Mouse (Mus musculus): ENCODE results near the gene Atpaf2. TPM values are rescaled to one million over a fixed set of nuclear protein-coding genes. Genes with fewer than 3 reads are reported as not detected.

Gene Atpaf2
- polyA plus RNA-seq, 1 experiment from 2014 or later = 48.8 TPM

GRCm38 (mm10) chr11:60427628-60428027 lies 9.4 kb upstream of the Atpaf2 start:
- Histone ChIP-seq H3K9ac (no peak overlapping the region), H3K4me2 (replicated peaks) (no peak overlapping the region), H3K9me3 (no peaks in the 10 kb centered on the region), H3K27ac (no peak overlapping the region), H3K27me3 (no peaks in the 10 kb centered on the region), H3K36me3 (peaks cover 31% of the 10 kb centered on the region), H3K4me1 (no peaks in the 10 kb centered on the region), H3K4me3 (no peak overlapping the region)
- 93% methylated on average over 3 of the region's 3 CpGs for WGBS
- no peak for ATAC-seq (ENCODE audit: insufficient number of reproducible peaks, insufficient read depth, low FRiP score, low TSS enrichment)

- 72% methylated on average over 1 of the region's 1 CpGs for WGBS
- no peak overlapping the region for H3K4me2 ChIP-seq (replicated peaks)
- H3K9ac ChIP-seq = no peak overlapping the region
- H3K27ac ChIP-seq = no peak overlapping the region
- H3K9me3 ChIP-seq = no peaks in the 10 kb centered on the region
- no peaks in the 10 kb centered on the region for H3K4me1 ChIP-seq
- peaks cover 24% of the 10 kb centered on the region for H3K36me3 ChIP-seq
- no peak for ATAC-seq (ENCODE audit: insufficient number of reproducible peaks, insufficient read depth, low FRiP score, low TSS enrichment)
- no peaks in the 10 kb centered on the region for H3K27me3 ChIP-seq
- H3K4me3 ChIP-seq = no peak overlapping the region
Measured at GRCm38 (mm10) chr11:60426417-60426816, 8.2 kb upstream of the Atpaf2 start.

GRCm38 (mm10) chr11:60423006-60423405 lies 4.7 kb upstream of the Atpaf2 start:
- H3K4me3 ChIP-seq = no peak overlapping the region
- WGBS = 67% methylated on average over 1 of the region's 1 CpGs
- no peak overlapping the region for H3K27ac ChIP-seq

GRCm38 (mm10) chr11:60422046-60422668 lies 3.9 kb upstream of the Atpaf2 start:
- no peak overlapping the region for H3K9ac ChIP-seq
- no peaks in the 10 kb centered on the region for H3K9me3 ChIP-seq
- 62% methylated on average over 6 of the region's 6 CpGs for WGBS
- H3K27me3 ChIP-seq = no peaks in the 10 kb centered on the region
- H3K36me3 ChIP-seq = 0 out of 2 replicates have a peak, but pooled peaks cover 4% of the 10 kb centered on the region
- H3K4me2 ChIP-seq (replicated peaks) = no peak overlapping the region
- ATAC-seq (ENCODE audit: insufficient number of reproducible peaks, insufficient read depth, low FRiP score, low TSS enrichment) = no peak
- H3K27ac ChIP-seq = no peak overlapping the region
- peaks cover 8% of the 10 kb centered on the region for H3K4me1 ChIP-seq
- H3K4me3 ChIP-seq = no peak overlapping the region

More at GRCm38 (mm10) chr11:60423006-60423405, 4.7 kb upstream of the Atpaf2 start:
- ATAC-seq (ENCODE audit: insufficient number of reproducible peaks, insufficient read depth, low FRiP score, low TSS enrichment) = no peak
- H3K4me1 ChIP-seq = peaks cover 8% of the 10 kb centered on the region
- no peaks in the 10 kb centered on the region for H3K27me3 ChIP-seq
- H3K4me2 ChIP-seq (replicated peaks) = no peak overlapping the region
- no peaks in the 10 kb centered on the region for H3K9me3 ChIP-seq
- no peak overlapping the region for H3K9ac ChIP-seq
- H3K36me3 ChIP-seq = peaks cover 9% of the 10 kb centered on the region

- ATAC-seq (ENCODE audit: insufficient number of reproducible peaks, insufficient read depth, low FRiP score, low TSS enrichment) = no peak
- Histone ChIP-seq H3K9me3 (no peaks in the 10 kb centered on the region), H3K4me3 (peak overlapping the region; percentile 77), H3K36me3 (no peaks in the 10 kb centered on the region), H3K27ac (peak overlapping the region; percentile 82; the same call in 1 of the 2 replicates), H3K27me3 (no peaks in the 10 kb centered on the region), H3K9ac (peak overlapping the region; percentile 87), H3K4me2 (replicated peaks) (peak overlapping the region; percentile 92), H3K4me1 (peaks cover 20% of the 10 kb centered on the region)
- WGBS = 12% methylated on average over 6 of the region's 6 CpGs
Measured at GRCm38 (mm10) chr11:60418473-60418803, 181 bp upstream of the Atpaf2 start.

- peaks cover 20% of the 10 kb centered on the region for H3K4me1 ChIP-seq
- no peaks in the 10 kb centered on the region for H3K27me3 ChIP-seq
- peak within 1 kb of the TSS; percentile 92 for H3K4me2 ChIP-seq (replicated peaks)
- H3K4me3 ChIP-seq = peak within 1 kb of the TSS; percentile 77
- peak within 1 kb of the TSS; percentile 82 for H3K27ac ChIP-seq
- ATAC-seq (ENCODE audit: insufficient number of reproducible peaks, insufficient read depth, low FRiP score, low TSS enrichment) = peak; percentile 94
- WGBS = under 1% methylated on average over 66 of the region's 81 CpGs
- peak within 1 kb of the TSS; percentile 87 for H3K9ac ChIP-seq
- no peaks in the 10 kb centered on the region for H3K36me3 ChIP-seq
- H3K9me3 ChIP-seq = no peaks in the 10 kb centered on the region
Measured at GRCm38 (mm10) chr11:60416963-60417716, 1.1 kb downstream of the Atpaf2 start, which contains the start of gene Gid4. Gid4 (plus strand) TSS chr11:60417145.

GRCm38 (mm10) chr11:60416590-60416962 lies 1.7 kb downstream of the Atpaf2 start:
- Histone ChIP-seq H3K27ac (0 out of 2 replicates have a peak overlapping the region, but pooled peaks have one; percentile 47), H3K9ac (peak overlapping the region; percentile 75), H3K4me2 (replicated peaks) (peak overlapping the region; percentile 92), H3K27me3 (no peaks in the 10 kb centered on the region), H3K36me3 (no peaks in the 10 kb centered on the region), H3K4me3 (peak overlapping the region; percentile 77), H3K9me3 (no peaks in the 10 kb centered on the region), H3K4me1 (peaks cover 20% of the 10 kb centered on the region)
- ATAC-seq (ENCODE audit: insufficient number of reproducible peaks, insufficient read depth, low FRiP score, low TSS enrichment) = peak; percentile 30
- WGBS = 1% methylated on average over 21 of the region's 21 CpGs

- no peak overlapping the region for H3K4me2 ChIP-seq (replicated peaks)
Measured at GRCm38 (mm10) chr11:60412921-60413320, 5.3 kb downstream of the Atpaf2 start.

GRCm38 (mm10) chr11:60412173-60412572 lies 6.1 kb downstream of the Atpaf2 start:
- Histone ChIP-seq H3K27ac (no peak overlapping the region), H3K4me1 (peaks cover 12% of the 10 kb centered on the region), H3K36me3 (peaks cover 20% of the 10 kb centered on the region), H3K4me2 (replicated peaks) (no peak overlapping the region), H3K27me3 (no peaks in the 10 kb centered on the region), H3K9me3 (no peaks in the 10 kb centered on the region), H3K4me3 (no peak overlapping the region), H3K9ac (no peak overlapping the region)
- WGBS = 13% methylated on average over 3 of the region's 3 CpGs
- ATAC-seq (ENCODE audit: insufficient number of reproducible peaks, insufficient read depth, low FRiP score, low TSS enrichment) = no peak

More at GRCm38 (mm10) chr11:60412921-60413320, 5.3 kb downstream of the Atpaf2 start:
- Histone ChIP-seq H3K27ac (no peak overlapping the region), H3K9ac (no peak overlapping the region), H3K36me3 (peaks cover 12% of the 10 kb centered on the region), H3K4me1 (peaks cover 12% of the 10 kb centered on the region), H3K27me3 (no peaks in the 10 kb centered on the region), H3K9me3 (no peaks in the 10 kb centered on the region), H3K4me3 (no peak overlapping the region)
- ATAC-seq (ENCODE audit: insufficient number of reproducible peaks, insufficient read depth, low FRiP score, low TSS enrichment) = no peak
- WGBS = 85% methylated on average over 2 of the region's 2 CpGs

- no peaks in the 10 kb centered on the region for H3K9me3 ChIP-seq
- H3K4me2 ChIP-seq (replicated peaks) = no peak overlapping the region
- peaks cover 70% of the 10 kb centered on the region for H3K36me3 ChIP-seq
- H3K4me1 ChIP-seq = no peaks in the 10 kb centered on the region
- ATAC-seq (ENCODE audit: insufficient number of reproducible peaks, insufficient read depth, low FRiP score, low TSS enrichment) = no peak
- H3K27ac ChIP-seq = no peak overlapping the region
- no peaks in the 10 kb centered on the region for H3K27me3 ChIP-seq
- no peak overlapping the region for H3K9ac ChIP-seq
- WGBS = 100% methylated on average over 1 of the region's 1 CpGs
- H3K4me3 ChIP-seq = no peak overlapping the region
Measured at GRCm38 (mm10) chr11:60406606-60407005, 11.7 kb downstream of the Atpaf2 start.

- Histone ChIP-seq H3K4me3 (no peak overlapping the region), H3K36me3 (peaks cover 19% of the 10 kb centered on the region), H3K27ac (no peak overlapping the region), H3K9ac (no peak overlapping the region), H3K9me3 (no peaks in the 10 kb centered on the region), H3K27me3 (no peaks in the 10 kb centered on the region), H3K4me2 (replicated peaks) (no peak overlapping the region), H3K4me1 (no peaks in the 10 kb centered on the region)
- ATAC-seq (ENCODE audit: insufficient number of reproducible peaks, insufficient read depth, low FRiP score, low TSS enrichment) = no peak
- 90% methylated on average over 2 of the region's 2 CpGs for WGBS
Measured at GRCm38 (mm10) chr11:60397172-60397571, 21.1 kb downstream of the Atpaf2 start.

GRCm38 (mm10) chr11:60396546-60396945 lies 21.7 kb downstream of the Atpaf2 start:
- ATAC-seq (ENCODE audit: insufficient number of reproducible peaks, insufficient read depth, low FRiP score, low TSS enrichment) = no peak
- H3K4me2 ChIP-seq (replicated peaks) = no peak overlapping the region
- no peak overlapping the region for H3K9ac ChIP-seq
- no peaks in the 10 kb centered on the region for H3K27me3 ChIP-seq
- 72% methylated on average over 6 of the region's 6 CpGs for WGBS
- H3K36me3 ChIP-seq = peaks cover 14% of the 10 kb centered on the region
- H3K9me3 ChIP-seq = no peaks in the 10 kb centered on the region
- no peak overlapping the region for H3K4me3 ChIP-seq
- no peaks in the 10 kb centered on the region for H3K4me1 ChIP-seq
- H3K27ac ChIP-seq = no peak overlapping the region
